Mouse (Mus musculus): ENCODE results near the gene Rspo1. TPM values are rescaled to one million over a fixed set of nuclear protein-coding genes. Genes with fewer than 3 reads are reported as not detected.
A peak's percentile ranks its signal among the peaks of the same experiment; 100 is the strongest.
"Not testable (repeated sequence)": the region's sequence is repeated elsewhere in the genome, so short reads cannot be mapped to it uniquely, and the experiment has no call there.

Gene Rspo1
- polyA plus RNA-seq (2016; fragmentation: Nextera tagmentation; extraction: Ambion mirVana): 6.9 and 16.6 TPM in 2 replicates

GRCm38 (mm10) chr4:124985671-124986602 lies at the start of gene Rspo1:
Rspo1 (plus strand) TSS chr4:124986430.
- WGBS: 1% methylated on average over 62 of the region's 62 CpGs
- no peak for ATAC-seq (ENCODE audit: low FRiP score, low read depth)
- no peaks in the 10 kb centered on the region for H3K9me3 ChIP-seq
- H3K27ac ChIP-seq (replicated peaks): 0 out of 2 replicates have a peak within 1 kb of the TSS, but pooled peaks have one; percentile 25
- no peaks in the 10 kb centered on the region for H3K36me3 ChIP-seq
- peak within 1 kb of the TSS; percentile 44 for H3K9ac ChIP-seq (replicated peaks)
- peak within 1 kb of the TSS; percentile 46 for H3K4me3 ChIP-seq
- peak within 1 kb of the TSS; percentile 60 for H3K4me2 ChIP-seq (replicated peaks)
- H3K4me1 ChIP-seq: peaks cover 47% of the 10 kb centered on the region
- peaks cover 98% of the 10 kb centered on the region for H3K27me3 ChIP-seq

- H3K4me2 ChIP-seq (replicated peaks): peak within 1 kb of the TSS; percentile 90
- peaks cover 28% of the 10 kb centered on the region for H3K36me3 ChIP-seq
- no peaks in the 10 kb centered on the region for H3K9me3 ChIP-seq
- H3K4me3 ChIP-seq: peak within 1 kb of the TSS; percentile 90
- under 1% methylated on average over 52 of the region's 52 CpGs for WGBS
- H3K9ac ChIP-seq (replicated peaks): peak within 1 kb of the TSS; percentile 74
- no peaks in the 10 kb centered on the region for H3K27me3 ChIP-seq
- 0 out of 2 replicates have a peak within 1 kb of the TSS, but pooled peaks have one; percentile 10 for H3K27ac ChIP-seq (replicated peaks)
- H3K4me1 ChIP-seq: peaks cover 23% of the 10 kb centered on the region
- ATAC-seq (ENCODE audit: low FRiP score, low read depth): peak; percentile 99
Observed at GRCm38 (mm10) chr4:124936613-124937471, 49.4 kb upstream of the Rspo1 start, which contains the start of gene 9930104L06Rik. 9930104L06Rik (plus strand) TSS chr4:124937048.

- not testable (repeated sequence) for H3K4me2 ChIP-seq (replicated peaks); H3K27me3 ChIP-seq; H3K9me3 ChIP-seq; H3K9ac ChIP-seq (replicated peaks); H3K4me3 ChIP-seq; H3K27ac ChIP-seq (replicated peaks); ATAC-seq (ENCODE audit: low FRiP score, low read depth)
- H3K4me1 ChIP-seq: peaks cover 23% of the 10 kb centered on the region
- WGBS: 97% methylated on average over 4 of the region's 4 CpGs
- peaks cover 38% of the 10 kb centered on the region for H3K36me3 ChIP-seq
Observed at GRCm38 (mm10) chr4:124939211-124939610, 47.0 kb upstream of the Rspo1 start, which contains the start of gene Cdca8. Cdca8 (minus strand) TSS chr4:124939311.

DNA sequence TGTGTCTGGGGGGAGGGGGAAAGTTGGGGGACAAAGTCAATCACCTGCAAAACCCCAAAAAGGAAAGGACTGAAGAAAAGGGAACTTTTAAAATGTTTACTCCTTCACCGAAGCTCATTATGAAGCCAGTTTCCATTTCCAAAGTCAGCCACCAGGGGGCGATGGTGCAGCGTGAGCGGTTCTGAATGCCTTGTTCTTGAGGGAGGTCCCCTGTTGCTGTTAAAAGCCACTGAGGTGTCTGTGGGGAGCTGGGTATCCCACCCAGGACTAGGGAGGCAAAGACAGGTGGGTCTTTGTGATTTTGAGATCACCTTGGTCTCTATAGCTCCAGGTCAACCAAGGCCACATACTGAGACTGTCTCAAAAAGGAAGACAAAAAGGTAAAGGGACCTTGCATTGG lies 43.2 kb upstream of the Rspo1 start:
- 9% methylated on average over 4 of the region's 4 CpGs for WGBS
- no peak overlapping the region for H3K9ac ChIP-seq (replicated peaks)
- H3K27me3 ChIP-seq: no peaks in the 10 kb centered on the region
- H3K4me2 ChIP-seq (replicated peaks): no peak overlapping the region
- ATAC-seq (ENCODE audit: low FRiP score, low read depth): 0 out of 2 replicates have a peak, but pooled peaks have one; percentile 58
- H3K4me1 ChIP-seq: 0 out of 2 replicates have a peak, but pooled peaks cover 2% of the 10 kb centered on the region
- H3K36me3 ChIP-seq: peaks cover 38% of the 10 kb centered on the region
- no peak overlapping the region for H3K27ac ChIP-seq (replicated peaks)
- no peak overlapping the region for H3K4me3 ChIP-seq
- no peaks in the 10 kb centered on the region for H3K9me3 ChIP-seq

DNA sequence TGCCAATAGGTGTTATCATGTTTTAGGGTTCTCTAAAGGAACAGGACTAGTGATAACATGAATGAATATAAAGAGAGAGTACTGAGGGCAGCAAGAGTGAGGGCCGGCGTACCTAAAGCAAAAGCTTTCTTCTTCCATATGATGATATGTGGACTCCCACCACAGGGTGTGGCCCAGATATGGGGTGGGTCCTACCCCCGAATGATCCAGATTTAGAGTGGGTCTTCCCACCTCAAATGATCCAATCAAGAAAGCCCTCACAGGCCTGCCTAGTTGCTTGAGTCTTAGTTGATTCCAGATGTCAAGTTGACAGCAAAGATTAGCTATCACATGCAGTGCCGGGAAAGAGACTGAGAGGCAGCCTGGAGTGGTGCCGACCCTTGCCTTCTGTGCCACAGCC lies 42.4 kb upstream of the Rspo1 start:
- H3K27me3 ChIP-seq: no peaks in the 10 kb centered on the region
- 88% methylated on average over 5 of the region's 5 CpGs for WGBS
- peaks cover 33% of the 10 kb centered on the region for H3K36me3 ChIP-seq
- H3K4me1 ChIP-seq: no peaks in the 10 kb centered on the region
- H3K9me3 ChIP-seq: no peaks in the 10 kb centered on the region
- H3K4me2 ChIP-seq (replicated peaks): no peak overlapping the region
- ATAC-seq (ENCODE audit: low FRiP score, low read depth): no peak
- H3K9ac ChIP-seq (replicated peaks): no peak overlapping the region
- H3K4me3 ChIP-seq: no peak overlapping the region
- no peak overlapping the region for H3K27ac ChIP-seq (replicated peaks)

DNA sequence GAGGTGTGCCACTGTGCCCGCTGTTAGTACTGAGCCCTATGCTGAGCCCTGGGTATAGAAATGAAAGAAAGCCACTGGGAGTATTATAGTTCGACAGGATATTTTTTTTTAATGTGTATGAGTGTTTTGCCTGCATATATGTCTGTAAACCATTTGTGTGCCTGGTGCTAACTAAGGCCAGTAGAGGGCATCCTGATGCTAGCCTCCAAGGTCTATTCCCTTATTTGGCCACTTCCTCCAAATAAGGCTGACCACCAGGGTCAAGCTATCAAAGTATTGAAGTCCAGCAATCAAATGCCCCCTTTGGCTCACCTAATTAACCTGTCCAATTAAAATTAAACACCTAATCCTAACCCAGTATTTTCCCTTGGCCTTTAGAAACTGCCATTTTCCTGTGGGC lies 41.3 kb upstream of the Rspo1 start:
- Histone ChIP-seq H3K9ac (replicated peaks) (no peak overlapping the region), H3K36me3 (peaks cover 24% of the 10 kb centered on the region), H3K27ac (replicated peaks) (no peak overlapping the region), H3K4me2 (replicated peaks) (no peak overlapping the region), H3K27me3 (no peaks in the 10 kb centered on the region), H3K9me3 (no peaks in the 10 kb centered on the region), H3K4me1 (no peaks in the 10 kb centered on the region), H3K4me3 (no peak overlapping the region)
- WGBS: 63% methylated on average over 2 of the region's 2 CpGs
- no peak for ATAC-seq (ENCODE audit: low FRiP score, low read depth)

GRCm38 (mm10) chr4:124949488-124949887 lies 36.7 kb upstream of the Rspo1 start:
- no peak overlapping the region for H3K4me3 ChIP-seq
- no peak overlapping the region for H3K27ac ChIP-seq (replicated peaks)
- no peaks in the 10 kb centered on the region for H3K4me1 ChIP-seq
- no peaks in the 10 kb centered on the region for H3K36me3 ChIP-seq
- ATAC-seq (ENCODE audit: low FRiP score, low read depth): no peak
- no peak overlapping the region for H3K4me2 ChIP-seq (replicated peaks)
- WGBS: 93% methylated on average over 3 of the region's 3 CpGs
- no peaks in the 10 kb centered on the region; the same call in 1 of the 2 replicates for H3K27me3 ChIP-seq
- H3K9ac ChIP-seq (replicated peaks): no peak overlapping the region
- no peaks in the 10 kb centered on the region for H3K9me3 ChIP-seq

DNA sequence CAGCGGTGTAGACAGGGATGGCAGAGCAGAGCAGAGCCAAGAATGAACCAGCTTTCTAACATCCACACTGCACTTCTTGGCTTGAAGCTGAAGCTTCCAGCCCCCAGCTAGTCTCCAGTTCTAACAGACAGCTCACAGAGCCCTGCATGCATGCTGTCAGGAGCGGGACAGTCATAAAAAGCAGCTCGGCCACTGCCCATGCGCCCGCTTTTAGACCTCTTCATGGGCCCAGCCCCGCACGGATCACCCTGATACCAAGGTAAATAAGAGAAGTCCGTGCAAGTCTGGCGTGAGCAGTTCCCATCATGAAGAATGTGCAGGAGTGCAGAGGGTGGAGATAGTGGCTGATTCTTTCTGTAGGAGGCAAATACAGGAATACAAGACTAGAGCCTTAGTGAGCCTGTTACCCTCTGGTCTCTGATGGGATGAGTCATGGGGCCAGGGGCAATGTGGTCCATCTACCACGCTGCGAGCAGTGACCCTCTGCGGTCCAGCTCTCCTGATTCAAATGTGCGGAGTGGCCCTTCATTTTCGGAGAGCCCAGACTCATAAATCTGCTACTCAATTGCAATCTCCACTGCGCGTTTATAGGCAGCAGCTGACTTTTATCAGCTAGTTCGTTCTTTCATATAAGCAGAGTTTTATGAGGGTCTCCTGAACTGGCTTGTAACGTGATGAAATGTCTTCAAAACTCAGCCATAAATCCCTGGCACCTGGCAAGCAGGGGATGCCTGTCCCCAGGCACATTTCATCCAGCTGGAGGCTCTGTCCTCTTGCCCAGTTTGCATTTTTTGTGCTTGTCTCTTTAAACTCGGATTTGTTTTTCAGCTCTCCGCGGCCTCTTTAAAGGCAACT lies 35.8 kb upstream of the Rspo1 start:
- WGBS: 88% methylated on average over 21 of the region's 21 CpGs
- no peaks in the 10 kb centered on the region for H3K9me3 ChIP-seq
- no peaks in the 10 kb centered on the region for H3K4me1 ChIP-seq
- H3K36me3 ChIP-seq: no peaks in the 10 kb centered on the region
- no peak overlapping the region for H3K27ac ChIP-seq (replicated peaks)
- ATAC-seq (ENCODE audit: low FRiP score, low read depth): no peak
- H3K4me3 ChIP-seq: no peak overlapping the region
- H3K9ac ChIP-seq (replicated peaks): no peak overlapping the region
- H3K27me3 ChIP-seq: no peaks in the 10 kb centered on the region; the same call in 1 of the 2 replicates
- H3K4me2 ChIP-seq (replicated peaks): no peak overlapping the region

DNA sequence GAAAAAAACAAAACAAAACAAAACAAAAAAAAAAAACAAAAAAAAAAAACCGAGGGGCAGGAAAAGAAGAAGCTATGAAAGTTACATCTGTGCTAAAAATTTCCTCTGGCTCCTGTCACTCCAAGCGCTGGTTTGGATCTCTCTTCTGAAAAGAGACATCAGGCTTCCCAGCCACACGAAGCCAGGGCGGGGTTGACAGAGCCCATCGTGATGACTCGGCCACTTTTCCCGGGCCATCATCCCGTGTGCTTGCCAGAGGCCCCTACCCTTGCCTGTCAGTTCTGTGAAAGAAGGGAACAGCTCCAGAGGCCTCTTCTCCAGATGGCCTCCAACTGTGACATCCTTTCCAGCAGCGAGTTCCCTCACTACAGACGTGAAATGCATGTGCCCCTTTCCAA lies 35.2 kb upstream of the Rspo1 start:
- Histone ChIP-seq H3K36me3 (no peaks in the 10 kb centered on the region), H3K27ac (replicated peaks) (no peak overlapping the region), H3K4me1 (no peaks in the 10 kb centered on the region), H3K9me3 (no peaks in the 10 kb centered on the region), H3K9ac (replicated peaks) (no peak overlapping the region), H3K4me2 (replicated peaks) (no peak overlapping the region), H3K27me3 (no peaks in the 10 kb centered on the region; the same call in 1 of the 2 replicates), H3K4me3 (no peak overlapping the region)
- ATAC-seq (ENCODE audit: low FRiP score, low read depth): no peak
- 53% methylated on average over 10 of the region's 10 CpGs for WGBS

DNA sequence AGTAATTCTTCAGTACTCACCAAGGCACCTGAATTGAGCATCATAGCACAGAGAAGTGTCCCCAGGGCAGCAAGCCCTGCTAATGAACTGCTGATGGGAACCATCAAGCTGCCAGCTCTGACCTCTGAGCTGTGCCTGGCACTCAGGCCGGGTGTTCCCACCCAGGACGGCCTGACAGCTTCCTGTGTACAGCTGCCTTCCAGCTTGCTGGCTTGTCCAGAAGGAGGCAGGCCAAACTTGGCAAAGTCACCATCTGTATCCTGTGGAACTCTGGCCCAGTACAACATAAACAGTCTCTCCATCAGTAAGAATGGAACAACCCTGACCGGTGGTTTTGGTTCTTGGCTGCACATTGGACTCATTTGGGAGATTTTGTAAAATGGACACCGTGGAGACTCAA lies 32.7 kb upstream of the Rspo1 start:
- no peak overlapping the region for H3K4me3 ChIP-seq
- 70% methylated on average over 4 of the region's 4 CpGs for WGBS
- no peak overlapping the region for H3K27ac ChIP-seq (replicated peaks)
- H3K4me2 ChIP-seq (replicated peaks): no peak overlapping the region
- H3K9me3 ChIP-seq: no peaks in the 10 kb centered on the region
- no peaks in the 10 kb centered on the region for H3K36me3 ChIP-seq
- no peaks in the 10 kb centered on the region for H3K4me1 ChIP-seq
- no peak overlapping the region for H3K9ac ChIP-seq (replicated peaks)
- no peak for ATAC-seq (ENCODE audit: low FRiP score, low read depth)
- H3K27me3 ChIP-seq: no peaks in the 10 kb centered on the region; the same call in 1 of the 2 replicates

DNA sequence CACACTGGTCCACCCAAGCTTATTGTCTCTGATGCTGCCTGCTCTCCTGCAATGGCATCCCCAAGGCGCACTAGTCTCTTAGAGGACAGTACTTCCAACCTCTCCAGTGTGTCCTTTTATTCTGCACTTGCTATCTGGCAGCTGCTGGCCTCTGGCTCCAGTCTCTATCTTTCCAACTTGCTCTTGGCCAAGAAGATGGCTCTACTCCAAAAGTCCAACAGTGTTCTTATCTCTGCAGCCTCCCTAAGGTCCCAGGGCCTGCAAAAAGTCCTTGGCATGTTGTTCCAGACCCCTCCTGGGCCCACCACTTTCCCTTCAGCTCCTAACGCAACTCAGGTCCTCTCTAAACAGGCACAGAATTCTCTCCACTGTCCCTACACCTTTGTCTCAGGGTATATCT lies 28.9 kb upstream of the Rspo1 start:
- no peaks in the 10 kb centered on the region for H3K36me3 ChIP-seq
- no peaks in the 10 kb centered on the region for H3K9me3 ChIP-seq
- H3K4me3 ChIP-seq: no peak overlapping the region
- H3K27ac ChIP-seq (replicated peaks): no peak overlapping the region
- no peak overlapping the region for H3K4me2 ChIP-seq (replicated peaks)
- no peaks in the 10 kb centered on the region for H3K4me1 ChIP-seq
- WGBS: 86% methylated on average over 2 of the region's 2 CpGs
- no peak overlapping the region for H3K9ac ChIP-seq (replicated peaks)
- no peak for ATAC-seq (ENCODE audit: low FRiP score, low read depth)
- H3K27me3 ChIP-seq: no peaks in the 10 kb centered on the region; the same call in 1 of the 2 replicates

Data from midbrain, embryonic 12.5 days (tissue).